Mouse (Mus musculus) embryo, embryonic 10.5 days (tissue): ENCODE measurements around the gene Fam53b.
"Not testable (repeated sequence)": the region's sequence is repeated elsewhere in the genome, so short reads cannot be mapped to it uniquely, and the experiment has no call there.

Experiments
- DNase-seq: peaks from one replicate; pipeline ENCODE4 v3.0.0-alpha.2; 2015; ENCODE audit warnings: low spot score

Fam53b gene

DNA sequence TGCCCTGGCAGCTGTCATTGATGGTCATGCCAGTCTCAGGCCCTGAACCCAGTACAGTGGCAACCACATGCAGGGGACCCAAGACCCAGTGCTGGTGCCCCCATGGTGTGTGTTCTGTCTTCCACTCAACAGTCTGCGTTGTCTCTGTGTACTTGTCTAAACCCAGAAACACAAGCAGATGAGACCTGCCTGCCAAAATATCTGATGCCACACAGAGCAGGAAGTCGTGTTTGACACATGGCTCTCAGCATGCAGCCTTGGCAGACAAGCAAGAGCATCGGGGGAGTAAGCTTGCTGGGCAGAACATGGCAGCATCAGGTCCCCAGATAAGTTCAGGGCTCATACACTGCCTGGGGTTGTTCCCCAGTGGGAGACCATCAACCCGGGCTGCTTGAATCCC, 134.6 kb downstream of the Fam53b start:
- no peak for DNase-seq

DNA sequence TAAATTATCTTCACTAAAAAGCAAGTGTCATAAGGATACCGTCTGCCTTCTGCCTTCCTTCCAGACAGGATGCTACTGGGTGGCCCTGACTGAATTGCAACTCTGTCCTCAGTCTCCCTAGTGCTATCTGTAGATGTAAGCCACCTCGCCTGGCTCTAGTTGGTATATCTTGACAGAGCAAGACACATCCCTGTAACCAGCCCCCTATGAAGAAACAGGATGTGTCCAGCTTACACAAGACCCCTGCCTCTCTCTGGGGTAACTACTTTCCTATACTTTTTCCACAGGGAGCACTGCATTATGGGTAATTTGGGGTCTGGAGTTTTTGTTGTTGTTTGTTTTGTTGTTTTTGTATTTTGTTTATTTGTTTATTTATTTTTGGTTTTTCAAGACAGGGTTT, 137.8 kb downstream of the Fam53b start:
- DNase-seq: no peak

DNA sequence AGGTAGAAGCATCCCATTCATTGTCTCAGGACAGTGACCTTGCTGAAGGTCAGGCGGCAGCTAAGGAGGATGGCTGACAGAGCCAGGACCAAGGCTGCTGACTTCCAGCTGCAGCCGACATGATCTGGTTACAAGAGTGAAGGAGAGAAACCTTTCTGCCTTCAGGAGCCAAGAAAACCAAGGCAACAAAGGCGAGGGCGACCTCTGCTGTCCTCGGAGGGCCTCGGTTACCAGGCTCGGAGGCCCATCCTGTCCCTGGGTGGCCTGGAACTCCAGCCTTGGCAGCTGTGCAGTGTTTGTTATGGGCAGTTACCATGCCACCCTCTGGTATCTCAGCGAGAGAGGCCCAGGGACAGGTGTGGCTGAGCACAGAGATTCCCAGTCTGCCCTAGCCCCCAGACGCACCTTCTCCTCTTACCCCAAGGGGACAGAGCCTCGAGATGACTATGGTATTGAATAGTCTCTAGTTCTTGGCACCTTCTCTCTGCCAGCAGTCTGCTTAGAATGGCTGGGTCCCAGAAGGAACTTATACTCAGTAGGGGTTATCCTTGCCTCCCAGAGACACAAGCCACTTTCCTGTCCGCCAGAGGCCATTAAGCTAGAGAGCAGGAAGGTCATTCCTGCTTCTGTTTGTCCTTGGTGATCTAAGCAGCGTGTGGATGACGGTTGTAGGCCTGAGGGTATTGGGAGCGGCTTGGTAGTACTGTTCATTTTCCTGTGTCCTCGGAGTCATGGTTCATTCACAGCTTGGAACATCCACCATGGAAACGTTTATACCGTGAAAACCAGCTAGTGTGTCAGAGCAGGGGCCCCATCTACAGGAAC, 139.5 kb downstream of the Fam53b start:
- DNase-seq: peak; percentile 65

DNA sequence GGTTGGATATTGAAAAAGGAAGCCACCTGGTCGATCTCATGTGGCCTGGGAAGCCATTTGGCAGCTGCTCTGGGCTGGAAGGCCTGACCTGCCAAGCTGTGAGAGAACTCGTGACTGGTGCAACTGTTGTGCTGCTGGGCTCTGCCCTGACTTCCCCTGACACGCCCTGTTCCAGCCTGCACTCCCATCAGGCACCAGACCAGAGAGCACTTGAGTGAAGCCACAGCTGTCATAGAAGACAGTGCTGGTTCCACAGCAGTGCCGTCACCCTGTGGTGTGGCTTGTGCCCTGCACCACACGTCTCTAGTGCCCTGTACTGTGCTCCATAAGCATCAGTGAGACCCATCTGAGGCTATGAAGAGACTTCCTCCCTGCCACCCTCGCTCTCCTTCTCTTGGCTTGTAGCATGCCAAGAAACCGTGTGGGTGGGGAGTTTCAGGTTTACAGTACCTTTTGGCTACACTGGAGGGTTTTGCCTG, 141.2 kb downstream of the Fam53b start:
- no peak for DNase-seq

DNA sequence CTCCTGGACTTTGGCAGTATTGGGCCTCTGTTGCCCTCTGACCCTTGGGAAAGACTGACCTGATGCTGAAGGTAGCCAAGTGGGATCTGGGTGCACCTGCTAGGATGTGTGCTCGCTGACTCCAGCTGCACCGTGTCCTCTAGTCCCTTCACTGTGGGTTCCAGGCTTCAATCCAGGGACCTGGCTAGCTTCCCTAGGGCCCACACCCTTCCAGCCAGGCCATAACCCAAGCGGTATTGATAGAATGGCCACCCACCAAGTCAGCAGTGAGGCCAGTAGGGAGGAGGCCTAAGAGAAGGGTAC, 142.9 kb downstream of the Fam53b start:
- no peak for DNase-seq

DNA sequence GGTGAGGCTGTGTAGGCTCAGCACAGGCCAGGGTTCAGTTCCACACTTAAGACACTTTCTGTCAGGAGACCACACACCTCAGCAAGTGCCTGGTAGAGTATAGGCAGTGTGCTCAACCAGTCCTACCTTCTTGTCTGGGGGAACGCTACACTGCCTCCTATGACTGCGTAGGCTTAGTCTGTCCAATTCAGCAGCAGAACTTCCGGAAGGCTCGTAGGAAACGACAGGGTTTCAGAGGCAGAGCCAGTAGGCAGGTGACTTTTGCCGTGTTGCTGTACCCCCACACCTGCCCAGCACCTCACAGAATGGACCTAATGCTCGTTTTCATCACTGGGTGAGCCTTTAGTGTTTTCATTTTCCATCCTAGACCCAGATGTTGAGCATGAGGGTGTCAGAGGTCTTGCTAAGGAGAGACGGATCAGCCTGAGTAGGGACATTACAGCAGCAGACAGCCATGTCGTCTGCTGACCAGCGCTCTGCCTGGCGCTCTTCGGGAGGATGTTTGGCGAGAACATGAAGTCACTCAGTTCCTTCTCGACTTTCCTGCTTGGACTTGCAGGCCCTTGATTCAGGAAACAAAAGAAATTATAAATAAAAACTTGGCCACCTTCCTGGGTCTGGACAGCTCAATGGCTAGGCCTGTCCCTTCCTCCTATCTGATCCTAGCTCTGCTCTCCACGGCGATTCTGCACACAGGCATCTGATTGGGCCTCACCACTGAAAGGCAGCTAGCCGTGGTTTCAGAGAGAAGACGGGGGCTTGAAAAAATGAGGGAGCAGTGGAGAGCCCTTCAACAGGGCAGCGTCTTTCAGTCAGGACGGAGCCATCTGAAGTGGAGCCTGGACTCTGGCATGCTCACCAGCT, 143.5 kb downstream of the Fam53b start:
- no peak for DNase-seq

DNA sequence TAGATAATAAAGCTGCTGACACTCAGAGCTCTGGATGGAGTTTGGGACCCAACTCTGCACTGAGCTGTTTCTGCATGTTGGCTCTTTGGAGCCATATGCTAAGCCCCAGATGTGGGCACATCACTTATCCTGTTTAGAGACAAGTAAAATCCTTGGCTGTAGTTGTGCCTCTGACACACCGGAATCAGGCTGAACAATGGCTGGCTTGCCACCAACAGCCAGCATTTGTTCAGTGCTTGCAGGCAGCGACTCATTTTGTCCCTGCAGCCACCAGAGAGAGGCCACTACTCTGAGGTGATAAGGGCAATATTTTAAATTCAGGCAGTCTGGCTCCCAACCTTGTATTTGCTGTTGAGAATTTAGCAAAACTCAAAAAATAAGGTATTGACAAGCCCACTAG, 145.1 kb downstream of the Fam53b start:
- DNase-seq: no peak

DNA sequence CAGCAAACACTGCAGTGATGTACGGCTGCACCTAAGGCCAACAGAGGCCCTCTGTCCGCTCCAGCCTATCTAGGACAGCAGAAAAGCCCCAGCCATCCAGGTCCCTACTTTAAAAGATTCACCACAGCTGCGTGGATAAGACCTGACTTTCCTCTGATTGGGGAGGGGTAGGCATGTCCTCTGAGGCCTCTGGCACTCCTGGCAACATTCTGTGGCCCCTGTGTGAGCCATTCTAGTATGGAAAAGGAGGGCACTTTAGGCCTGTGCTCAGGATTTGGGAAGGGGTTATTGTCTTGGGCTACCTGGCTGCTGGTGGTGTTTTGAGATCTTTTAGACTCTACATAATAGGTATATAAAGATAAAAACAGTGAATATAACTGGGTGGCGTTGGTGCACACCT, 147.2 kb downstream of the Fam53b start:
- DNase-seq: no peak

DNA sequence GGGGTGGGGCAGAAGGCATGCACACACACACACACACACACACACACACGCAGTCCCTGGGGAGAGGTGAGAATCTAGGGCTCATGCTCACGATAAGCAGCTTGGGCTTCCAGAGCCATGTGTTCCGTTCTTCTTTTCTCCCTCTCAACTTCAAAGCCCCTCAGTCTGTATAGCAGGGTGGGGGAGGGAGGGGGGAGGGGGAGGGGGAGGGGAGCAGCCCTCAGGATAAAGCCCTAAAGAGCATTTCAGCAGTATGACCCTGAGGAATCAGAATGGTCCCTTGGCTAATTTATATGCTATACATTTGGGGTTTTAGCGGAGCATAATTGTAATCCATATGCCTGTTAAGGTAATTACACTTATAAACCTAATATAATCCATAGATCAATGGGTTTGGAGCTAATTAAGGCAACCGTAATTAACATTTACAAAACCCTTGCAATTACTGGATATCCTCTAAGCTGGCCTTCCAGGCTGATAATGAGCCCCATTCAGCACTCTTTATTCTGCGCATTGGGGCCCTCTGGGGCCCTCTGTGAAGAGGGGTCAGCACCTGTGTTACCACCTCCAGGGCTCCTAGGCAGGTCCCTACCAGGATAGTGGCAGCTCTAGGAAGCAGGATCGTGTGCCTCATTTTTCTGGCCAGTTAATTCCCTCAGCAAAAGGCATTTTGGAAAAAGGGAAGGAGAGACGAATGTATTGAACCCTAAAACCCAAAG, 147.9 kb downstream of the Fam53b start:
- DNase-seq: peak; percentile 7

DNA sequence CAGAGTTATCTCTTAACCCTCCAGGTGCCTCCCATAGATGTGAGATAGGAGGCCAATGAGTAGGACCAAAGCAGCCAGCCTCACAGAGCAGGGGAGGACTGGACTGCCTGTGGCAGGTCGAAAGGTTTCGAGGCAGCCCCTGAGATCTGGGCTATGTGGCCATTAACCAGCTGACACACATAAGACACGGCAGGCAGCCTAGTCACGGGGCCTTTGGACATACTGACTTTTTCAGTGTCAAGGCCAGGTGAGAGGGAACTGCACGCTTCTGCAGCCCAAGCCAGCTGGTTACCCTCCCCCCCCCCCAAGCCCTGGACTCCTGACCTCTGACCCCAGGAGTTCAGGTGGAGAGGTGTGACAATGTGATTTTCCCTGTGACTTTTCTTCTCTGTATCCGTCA, 148.9 kb downstream of the Fam53b start:
- DNase-seq: no peak

DNA sequence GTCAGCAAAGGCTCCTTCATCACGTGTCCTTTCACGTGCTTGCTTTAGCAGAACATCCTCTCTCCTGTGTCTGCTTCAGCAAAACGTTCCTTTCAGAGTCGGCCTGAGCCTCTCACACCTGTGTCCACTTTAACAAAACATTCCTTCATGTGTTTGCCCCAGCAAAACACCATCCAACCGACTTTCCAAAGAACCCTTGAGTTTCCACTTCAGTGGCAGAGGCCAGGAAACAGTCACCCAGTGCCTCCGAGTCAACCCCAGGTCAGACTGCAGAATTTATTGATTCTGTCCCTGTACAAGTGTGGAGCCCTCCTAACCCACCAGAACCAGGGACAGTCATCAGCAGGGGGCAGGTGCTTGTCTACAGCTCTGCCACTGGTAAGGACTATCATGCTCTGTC, 150.9 kb downstream of the Fam53b start:
- not testable (repeated sequence) for DNase-seq
